Mouse (Mus musculus): ENCODE measurements around the gene Gnai1.

Gene Gnai1

GRCm38 (mm10) chr5:18288079-18288478, 72.1 kb downstream of the Gnai1 start:
- DNase-seq (ENCODE audit: low read depth, low spot score), result no peak

GRCm38 (mm10) chr5:18282095-18282494, 78.1 kb downstream of the Gnai1 start:
- no peak for DNase-seq (ENCODE audit: low read depth, low spot score)

GRCm38 (mm10) chr5:18274352-18274940, 85.7 kb downstream of the Gnai1 start:
- DNase-seq (ENCODE audit: low read depth, low spot score), result no peak

GRCm38 (mm10) chr5:18273291-18274284, 86.6 kb downstream of the Gnai1 start:
- no peak for DNase-seq (ENCODE audit: low read depth, low spot score)

GRCm38 (mm10) chr5:18250379-18251017, 109.7 kb downstream of the Gnai1 start:
- no peak for DNase-seq (ENCODE audit: low read depth, low spot score)

GRCm38 (mm10) chr5:18249132-18249531, 111.0 kb downstream of the Gnai1 start:
- DNase-seq (ENCODE audit: low read depth, low spot score), result no peak

- no peak for DNase-seq (ENCODE audit: low read depth, low spot score)
These were observed 130.8 kb downstream of the Gnai1 start for GRCm38 (mm10) chr5:18229396-18229795.

- DNase-seq (ENCODE audit: low read depth, low spot score), result no peak
These were observed 131.3 kb downstream of the Gnai1 start for GRCm38 (mm10) chr5:18228866-18229265.

- DNase-seq (ENCODE audit: low read depth, low spot score), result no peak
These were observed 139.3 kb downstream of the Gnai1 start for GRCm38 (mm10) chr5:18220873-18221272.

GRCm38 (mm10) chr5:18218292-18218691, 141.9 kb downstream of the Gnai1 start:
- DNase-seq (ENCODE audit: low read depth, low spot score), result no peak

- no peak for DNase-seq (ENCODE audit: low read depth, low spot score)
These were observed 142.3 kb downstream of the Gnai1 start for GRCm38 (mm10) chr5:18217856-18218255.
